Mouse (Mus musculus): ENCODE measurements around the gene Slc35c1.

DNA sequence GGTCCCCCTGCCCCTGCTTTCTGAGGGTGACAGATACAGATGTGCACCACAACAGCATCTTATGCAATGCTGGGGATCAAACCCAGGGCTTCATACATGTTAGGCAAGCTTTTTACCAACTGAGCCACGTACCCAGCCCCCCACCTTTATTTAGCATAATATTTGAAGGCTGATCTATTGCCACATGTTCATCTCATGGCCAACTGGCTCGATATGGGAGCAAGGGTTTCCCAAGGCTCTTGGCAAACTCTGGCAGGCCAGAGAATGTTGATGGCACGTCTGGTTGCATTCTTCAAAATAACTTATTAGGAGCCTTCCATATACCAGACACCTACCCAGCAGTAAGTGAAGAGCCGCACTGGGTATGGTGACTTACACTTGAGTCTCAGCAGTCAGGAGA lies 17.0 kb downstream of the Slc35c1 start:
- TF ChIP-seq POLR2A (IDR thresholded peaks at IDR 0.05; ENCODE audit: insufficient read depth, low read length) (no peak), CTCF (IDR thresholded peaks at IDR 0.05; ENCODE audit: low read depth, low read length) (no peak)
